Mouse (Mus musculus): ENCODE measurements at regions not wholly inside any gene's neighbourhood (a gene's known extent, or its start where the extent isn't known, plus 50 kb on each side); places are given as distances from the start of the nearest gene placed in this dataset.
A peak's percentile ranks its signal among the peaks of the same experiment; 100 is the strongest.

GRCm38 (mm10) chr11:41483881-41484280 lies 516.8 kb downstream of the Gabrg2 start:
- no peaks in the 10 kb centered on the region for H3K9me3 ChIP-seq (ENCODE audit: low read length)
- H3K9ac ChIP-seq (replicated peaks; ENCODE audit: low read length, poor library complexity, severe bottlenecking): no peak overlapping the region
- no peaks in the 10 kb centered on the region for H3K4me1 ChIP-seq (ENCODE audit: insufficient read depth, low read length)
- no peaks in the 10 kb centered on the region for H3K27me3 ChIP-seq (ENCODE audit: insufficient read depth, low read length)
- H3K4me3 ChIP-seq (ENCODE audit: low read depth, low read length): no peak overlapping the region
- TF ChIP-seq CTCF (IDR thresholded peaks at IDR 0.05): no peak
- H3K27ac ChIP-seq (ENCODE audit: low read depth, low read length): no peak overlapping the region
- H3K4me2 ChIP-seq (ENCODE audit: low read depth, low read length, poor library complexity, severe bottlenecking): no peak overlapping the region
- DNase-seq (ENCODE audit: low spot score) (no peak), ATAC-seq (ENCODE audit: low FRiP score) (no peak)
- WGBS: 44% methylated on average over 1 of the region's 1 CpGs
- H3K36me3 ChIP-seq (ENCODE audit: insufficient read depth, low read length): no peaks in the 10 kb centered on the region

- Histone ChIP-seq H3K27ac (ENCODE audit: low read depth, low read length) (no peak overlapping the region), H3K4me1 (ENCODE audit: insufficient read depth, low read length) (no peaks in the 10 kb centered on the region), H3K4me3 (ENCODE audit: low read depth, low read length) (no peak overlapping the region), H3K9me3 (ENCODE audit: low read length) (no peaks in the 10 kb centered on the region), H3K9ac (replicated peaks; ENCODE audit: low read length, poor library complexity, severe bottlenecking) (no peak overlapping the region), H3K4me2 (ENCODE audit: low read depth, low read length, poor library complexity, severe bottlenecking) (no peak overlapping the region), H3K27me3 (ENCODE audit: insufficient read depth, low read length) (no peaks in the 10 kb centered on the region), H3K36me3 (ENCODE audit: insufficient read depth, low read length) (no peaks in the 10 kb centered on the region)
- no peak for ATAC-seq (ENCODE audit: low FRiP score)
- no peak for DNase-seq (ENCODE audit: low spot score)
- TF ChIP-seq CTCF (IDR thresholded peaks at IDR 0.05): no peak
- WGBS: 68% methylated on average over 1 of the region's 1 CpGs
Measured at GRCm38 (mm10) chr11:41470938-41471633, 529.6 kb downstream of the Gabrg2 start.

GRCm38 (mm10) chr11:41467330-41467729 lies 533.3 kb downstream of the Gabrg2 start:
- ATAC-seq (ENCODE audit: low FRiP score) (no peak), DNase-seq (ENCODE audit: low spot score) (no peak)
- Histone ChIP-seq H3K36me3 (ENCODE audit: insufficient read depth, low read length) (no peaks in the 10 kb centered on the region), H3K4me1 (ENCODE audit: insufficient read depth, low read length) (no peaks in the 10 kb centered on the region), H3K9ac (replicated peaks; ENCODE audit: low read length, poor library complexity, severe bottlenecking) (no peak overlapping the region), H3K4me3 (ENCODE audit: low read depth, low read length) (no peak overlapping the region), H3K27me3 (ENCODE audit: insufficient read depth, low read length) (no peaks in the 10 kb centered on the region), H3K27ac (ENCODE audit: low read depth, low read length) (no peak overlapping the region), H3K4me2 (ENCODE audit: low read depth, low read length, poor library complexity, severe bottlenecking) (no peak overlapping the region), H3K9me3 (ENCODE audit: low read length) (no peaks in the 10 kb centered on the region)
- 83% methylated on average over 2 of the region's 2 CpGs for WGBS
- TF ChIP-seq CTCF (IDR thresholded peaks at IDR 0.05): no peak

DNA sequence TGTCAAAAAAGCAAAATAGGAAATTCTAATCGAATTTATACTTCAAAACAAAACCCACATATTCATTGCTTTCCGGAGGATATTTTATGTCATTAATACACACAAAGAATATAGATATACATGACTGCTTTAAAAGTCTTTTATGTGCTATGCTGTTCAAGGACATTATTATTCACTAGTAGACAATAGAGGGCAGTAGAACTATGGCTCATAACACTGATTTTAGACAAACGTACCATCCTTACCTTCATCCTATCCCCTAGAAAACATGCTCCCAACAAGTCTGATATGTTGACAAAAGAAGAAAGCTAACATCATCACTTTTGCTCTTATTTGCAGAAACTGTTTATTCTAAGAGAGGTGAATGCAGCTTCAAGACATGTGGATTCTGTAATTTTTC lies 566.8 kb downstream of the Gabrg2 start:
- Histone ChIP-seq H3K27me3 (ENCODE audit: insufficient read depth, low read length) (no peaks in the 10 kb centered on the region), H3K4me2 (ENCODE audit: low read depth, low read length, poor library complexity, severe bottlenecking) (no peak overlapping the region), H3K27ac (ENCODE audit: low read depth, low read length) (no peak overlapping the region), H3K9me3 (ENCODE audit: low read length) (no peaks in the 10 kb centered on the region), H3K36me3 (ENCODE audit: insufficient read depth, low read length) (no peaks in the 10 kb centered on the region), H3K4me3 (ENCODE audit: low read depth, low read length) (no peak overlapping the region), H3K4me1 (ENCODE audit: insufficient read depth, low read length) (no peaks in the 10 kb centered on the region), H3K9ac (replicated peaks; ENCODE audit: low read length, poor library complexity, severe bottlenecking) (no peak overlapping the region)
- ATAC-seq (ENCODE audit: low FRiP score) (no peak), DNase-seq (ENCODE audit: low spot score) (peak; percentile 56)
- 68% methylated on average over 3 of the region's 3 CpGs for WGBS
- peak; percentile 70 for TF ChIP-seq CTCF (IDR thresholded peaks at IDR 0.05)

GRCm38 (mm10) chr11:41425592-41425991 lies 575.1 kb downstream of the Gabrg2 start:
- H3K9me3 ChIP-seq (ENCODE audit: low read length): no peaks in the 10 kb centered on the region
- no peak overlapping the region for H3K4me2 ChIP-seq (ENCODE audit: low read depth, low read length, poor library complexity, severe bottlenecking)
- H3K9ac ChIP-seq (replicated peaks; ENCODE audit: low read length, poor library complexity, severe bottlenecking): no peak overlapping the region
- no peaks in the 10 kb centered on the region for H3K27me3 ChIP-seq (ENCODE audit: insufficient read depth, low read length)
- ATAC-seq (ENCODE audit: low FRiP score) (no peak), DNase-seq (ENCODE audit: low spot score) (no peak)
- no peaks in the 10 kb centered on the region for H3K4me1 ChIP-seq (ENCODE audit: insufficient read depth, low read length)
- whole genome bisulfite sequencing: 22% methylated on average over 4 of the region's 4 CpGs
- H3K27ac ChIP-seq (ENCODE audit: low read depth, low read length): peak overlapping the region; percentile 51; the same call in 1 of the 2 replicates
- no peaks in the 10 kb centered on the region for H3K36me3 ChIP-seq (ENCODE audit: insufficient read depth, low read length)
- no peak for TF ChIP-seq CTCF (IDR thresholded peaks at IDR 0.05)
- no peak overlapping the region for H3K4me3 ChIP-seq (ENCODE audit: low read depth, low read length)

Data from midbrain, postnatal 0 days (tissue).